Comparison of ENCODE assay signal across 8 mouse cellular contexts in genomic region chrX:102504179-102504578, GRCm38 (mm10). TPM values are rescaled to one million over a fixed set of nuclear protein-coding genes. Genes with fewer than 3 reads are reported as not detected.
A peak's percentile ranks its signal among the peaks of the same experiment; 100 is the strongest.
DNase-seq lines count a peak whose midpoint lies in the region; ATAC-seq and TF ChIP-seq lines count a peak whose summit lies in the region.

No protein-coding gene starts in this region.

- H3K9me3 ChIP-seq in lung, embryonic 16.5 days (ENCODE audit: control insufficient read depth, low read length): no peaks in the 10 kb centered on the region
- no peaks in the 10 kb centered on the region for H3K9me3 ChIP-seq in embryonic facial prominence, embryonic 13.5 days
- H3K9me3 ChIP-seq in limb, embryonic 11.5 days (ENCODE audit: control insufficient read depth, low read length): no peaks in the 10 kb centered on the region

- no peak for TF ChIP-seq POLR2A in small intestine, adult 2 months (IDR thresholded peaks at IDR 0.05; ENCODE audit: low read depth, low read length)

- peak overlapping the region; percentile 56 for H3K4me3 ChIP-seq in lung, embryonic 16.5 days (ENCODE audit: low read length)
- peak overlapping the region; percentile 54 for H3K4me3 ChIP-seq in embryonic facial prominence, embryonic 13.5 days
- H3K4me3 ChIP-seq in limb, embryonic 11.5 days (ENCODE audit: low read depth, low read length): peak overlapping the region; percentile 51
- H3K4me3 ChIP-seq in small intestine, adult 2 months (ENCODE audit: low read depth, low read length): peak overlapping the region; percentile 97

- H3K4me2 ChIP-seq in lung, embryonic 16.5 days (ENCODE audit: low read depth, low read length): peak overlapping the region; percentile 54
- H3K4me2 ChIP-seq in embryonic facial prominence, embryonic 13.5 days: peak overlapping the region; percentile 62
- peak overlapping the region; percentile 47 for H3K4me2 ChIP-seq in limb, embryonic 11.5 days (ENCODE audit: low read depth, severe bottlenecking)

- TF ChIP-seq CTCF in small intestine, adult 2 months (IDR thresholded peaks at IDR 0.05; ENCODE audit: extremely low read depth, insufficient read length, insufficient replicate concordance, low read depth, low read length): no peak

- no peak for ATAC-seq in lung, embryonic 16.5 days (ENCODE audit: low read depth)
- ATAC-seq in embryonic facial prominence, embryonic 13.5 days (ENCODE audit: insufficient number of reproducible peaks, insufficient read depth, low FRiP score, low TSS enrichment, low read depth): no peak
- no peak for ATAC-seq in limb, embryonic 11.5 days (ENCODE audit: insufficient number of reproducible peaks, low FRiP score, low TSS enrichment, low read depth)

- H3K36me3 ChIP-seq in lung, embryonic 16.5 days (ENCODE audit: control insufficient read depth, insufficient read depth, low read length): no peaks in the 10 kb centered on the region
- H3K36me3 ChIP-seq in embryonic facial prominence, embryonic 13.5 days: peaks cover 7% of the 10 kb centered on the region; the same call in 1 of the 2 replicates
- no peaks in the 10 kb centered on the region for H3K36me3 ChIP-seq in limb, embryonic 11.5 days (ENCODE audit: control insufficient read depth, insufficient read depth, low read length)
- 0 out of 2 replicates have a peak, but pooled peaks cover 2% of the 10 kb centered on the region for H3K36me3 ChIP-seq in small intestine, adult 2 months (ENCODE audit: control insufficient read depth, insufficient read depth, low read length)

- no peaks in the 10 kb centered on the region; the same call in 1 of the 2 replicates for H3K27me3 ChIP-seq in lung, embryonic 16.5 days (ENCODE audit: control insufficient read depth, insufficient read depth, low read depth, low read length)
- H3K27me3 ChIP-seq in embryonic facial prominence, embryonic 13.5 days: peaks cover 22% of the 10 kb centered on the region
- peaks cover 4% of the 10 kb centered on the region; the same call in 1 of the 2 replicates for H3K27me3 ChIP-seq in limb, embryonic 11.5 days (ENCODE audit: control insufficient read depth, insufficient read depth, low read length)
- H3K27me3 ChIP-seq in small intestine, adult 2 months (ENCODE audit: control insufficient read depth, insufficient read depth, low read length): no peaks in the 10 kb centered on the region

- H3K27ac ChIP-seq in lung, embryonic 16.5 days (ENCODE audit: low read length): no peak overlapping the region
- 0 out of 2 replicates have a peak overlapping the region, but pooled peaks have one; percentile 60 for H3K27ac ChIP-seq in embryonic facial prominence, embryonic 13.5 days
- no peak overlapping the region for H3K27ac ChIP-seq in limb, embryonic 11.5 days (replicated peaks; ENCODE audit: low read depth, low read length)
- H3K27ac ChIP-seq in small intestine, adult 2 months (ENCODE audit: insufficient read depth, low read depth, low read length): no peak overlapping the region

- DNase-seq in lung, postnatal 25 days (ENCODE audit: low spot score): no peak
- no peak for DNase-seq in limb, embryonic 11.5 days (ENCODE audit: low spot score)
- DNase-seq in adrenal gland, postnatal 36 days: no peak
- no peak for DNase-seq in yolk sac, embryonic 10.5 days (ENCODE audit: low spot score)
- DNase-seq in thymus, postnatal 14 days: no peak

- 22% methylated on average over 10 of the region's 10 CpGs for WGBS in lung, embryonic 16.5 days
- 33% methylated on average over 10 of the region's 10 CpGs for WGBS in embryonic facial prominence, embryonic 13.5 days
- WGBS in limb, embryonic 11.5 days: 28% methylated on average over 10 of the region's 10 CpGs
- 22% methylated on average over 10 of the region's 10 CpGs for WGBS in small intestine, adult 2 months

- H3K4me1 ChIP-seq in lung, embryonic 16.5 days (replicated peaks; ENCODE audit: control insufficient read depth, insufficient read depth, low read length): 0 out of 2 replicates have a peak, but pooled peaks cover 4% of the 10 kb centered on the region
- H3K4me1 ChIP-seq in embryonic facial prominence, embryonic 13.5 days: no peaks in the 10 kb centered on the region
- H3K4me1 ChIP-seq in limb, embryonic 11.5 days (ENCODE audit: control insufficient read depth, insufficient read depth, low read length): no peaks in the 10 kb centered on the region
- H3K4me1 ChIP-seq in small intestine, adult 2 months (ENCODE audit: control insufficient read depth, insufficient read depth, insufficient read length, low read length): no peaks in the 10 kb centered on the region

- peak overlapping the region; percentile 70 for H3K9ac ChIP-seq in lung, embryonic 16.5 days (ENCODE audit: low read length)
- H3K9ac ChIP-seq in embryonic facial prominence, embryonic 13.5 days: peak overlapping the region; percentile 64
- peak overlapping the region; percentile 47; the same call in 1 of the 2 replicates for H3K9ac ChIP-seq in limb, embryonic 11.5 days (ENCODE audit: low read length)

RNA-seq across cellular contexts. Expression of gene Hdac8, which starts 1.0 kb away (rescaled TPM):
- 11.1 and 13.5 TPM in 2 replicates for polyA plus RNA-seq in lung, embryonic 16.5 days (2015; fragmentation: Nextera tagmentation; extraction: Ambion mirVana)
- 18.0 and 18.3 TPM in 2 replicates for polyA plus RNA-seq in embryonic facial prominence, embryonic 13.5 days (2015; fragmentation: Nextera tagmentation; extraction: Ambion mirVana)
- polyA plus RNA-seq in limb, embryonic 11.5 days (2014; fragmentation: Nextera tagmentation; extraction: Ambion mirVana): 3.6 and 4.5 TPM in 2 replicates
- polyA plus RNA-seq in small intestine, adult 2 months (2012; rRNA removed): 0.77 and 1.5 TPM in 2 replicates
- 10 to 100 TPM in 1 of 2 experiments, 1 to 10 TPM in 1; 8.1 to 10.7 TPM for total RNA-seq in adrenal gland, postnatal 36 days (2021)
